Mouse (Mus musculus): Measurements from ENCODE around the gene Ccdc63. TPM values are rescaled to one million over a fixed set of nuclear protein-coding genes. Genes with fewer than 3 reads are reported as not detected.

Ccdc63 gene
- polyA plus RNA-seq, 1 experiment from 2014 or later: not detected

DNA sequence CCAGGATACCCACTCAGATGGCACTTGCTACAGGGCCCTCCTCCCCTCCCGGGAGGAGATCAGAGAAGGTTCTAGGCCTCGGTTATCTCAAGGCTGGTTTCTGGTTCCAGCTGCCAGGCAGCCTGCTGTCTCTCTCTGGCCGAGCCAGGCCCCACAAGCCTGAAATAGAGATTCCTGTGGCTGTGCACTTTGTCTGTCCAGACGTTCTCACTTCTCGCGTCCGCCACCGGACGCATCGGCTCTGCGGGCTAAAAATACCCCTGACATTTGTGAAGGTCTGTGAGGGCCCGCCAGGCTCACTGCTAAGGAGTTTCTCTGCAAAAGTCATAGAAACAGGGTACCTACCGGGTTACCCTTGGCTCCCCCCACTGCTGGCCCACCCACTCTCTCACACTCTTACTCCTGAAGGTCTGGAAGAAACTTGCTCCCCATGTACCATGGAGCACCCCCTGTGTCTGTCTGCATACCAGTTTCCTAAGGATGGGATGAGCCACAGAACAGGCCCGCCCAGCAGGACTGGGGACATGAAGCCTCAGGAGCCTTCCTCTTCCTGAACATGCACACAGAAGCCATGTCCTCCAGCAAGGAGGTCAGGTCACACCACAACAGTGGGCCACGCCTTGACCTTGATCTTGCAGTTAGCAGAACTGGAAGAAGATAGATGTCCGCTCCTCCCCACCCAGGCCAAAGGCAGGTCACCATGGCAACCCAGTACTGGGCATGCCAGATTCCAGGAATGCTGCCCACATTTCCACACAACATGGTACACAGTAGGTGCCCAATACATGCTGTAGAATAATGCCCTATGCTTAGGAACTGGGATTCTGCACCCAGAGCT lies 69.4 kb downstream of the Ccdc63 start:
- no peaks in the 10 kb centered on the region for H3K9me3 ChIP-seq
- no peaks in the 10 kb centered on the region for H3K36me3 ChIP-seq (replicated peaks)
- H3K27ac ChIP-seq (replicated peaks): no peak overlapping the region
- no peaks in the 10 kb centered on the region for H3K4me1 ChIP-seq
- 89% methylated on average over 16 of the region's 16 CpGs for WGBS
- DNase-seq (ENCODE audit: low spot score): no peak
- H3K27me3 ChIP-seq (replicated peaks; ENCODE audit: low read depth, poor library complexity, severe bottlenecking): peaks cover 6% of the 10 kb centered on the region; the same call in 1 of the 2 replicates
- H3K4me3 ChIP-seq: no peak overlapping the region

DNA sequence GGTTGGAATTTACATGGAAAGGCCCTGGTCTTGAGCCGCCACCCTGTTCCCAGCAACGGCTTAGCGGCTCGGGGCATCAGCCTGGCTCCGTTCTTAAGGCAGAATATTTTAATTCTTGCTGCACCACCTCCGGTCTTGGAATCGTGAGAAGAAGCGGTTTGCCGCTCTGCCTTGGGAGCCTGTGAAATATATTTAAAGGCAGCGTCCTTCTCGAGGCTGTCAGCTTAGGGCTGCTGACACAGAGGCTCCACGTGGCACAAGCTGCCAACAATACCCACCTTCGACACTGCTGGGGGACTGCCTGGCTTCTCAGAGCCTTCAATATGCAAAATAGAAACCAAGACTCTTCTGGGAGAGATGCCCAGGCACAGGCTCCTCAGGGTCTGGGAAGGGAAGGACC lies 72.1 kb downstream of the Ccdc63 start:
- Histone ChIP-seq H3K27ac (replicated peaks) (no peak overlapping the region), H3K27me3 (replicated peaks; ENCODE audit: low read depth, poor library complexity, severe bottlenecking) (peaks cover 9% of the 10 kb centered on the region; the same call in 1 of the 2 replicates), H3K9me3 (no peaks in the 10 kb centered on the region), H3K4me1 (no peaks in the 10 kb centered on the region; the same call in 1 of the 2 replicates), H3K36me3 (replicated peaks) (no peaks in the 10 kb centered on the region), H3K4me3 (no peak overlapping the region)
- 75% methylated on average over 13 of the region's 13 CpGs for WGBS
- no peak for DNase-seq (ENCODE audit: low spot score)

DNA sequence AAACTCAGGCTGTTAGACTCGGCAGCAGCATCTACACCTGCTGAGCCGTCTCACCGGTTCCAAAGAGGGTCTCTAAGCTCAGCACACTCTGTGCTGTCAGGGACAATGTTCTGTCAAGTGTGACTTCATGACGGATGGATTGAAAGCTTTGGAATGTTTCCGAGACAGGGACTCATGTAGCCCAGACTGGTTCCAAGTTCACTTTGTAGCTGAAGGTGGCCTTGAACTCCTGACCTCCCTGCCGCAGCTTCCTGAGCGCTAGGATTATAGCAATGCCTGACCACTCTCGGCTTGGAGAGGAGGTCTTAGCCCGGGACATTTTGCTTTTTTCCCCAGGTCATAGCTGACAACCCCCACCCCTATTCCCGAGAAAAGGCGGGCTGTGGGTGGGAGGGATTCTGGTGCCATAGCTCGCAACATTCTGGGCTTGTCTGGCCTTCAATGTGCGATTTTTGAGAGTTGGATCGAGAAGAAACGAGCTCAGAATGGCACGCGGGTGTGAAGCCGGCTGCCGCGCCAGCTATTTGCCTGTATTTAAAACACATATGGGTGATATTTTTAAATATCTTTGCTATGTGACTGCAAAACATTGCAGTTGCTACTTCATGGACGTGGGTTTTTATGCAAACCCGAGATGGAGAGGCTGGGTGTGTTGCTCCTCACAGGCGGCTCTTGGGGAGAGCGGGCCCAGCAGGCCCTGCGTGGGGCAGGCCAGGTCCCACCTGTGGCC lies 77.3 kb downstream of the Ccdc63 start:
- peaks cover 38% of the 10 kb centered on the region for H3K4me1 ChIP-seq
- WGBS: 78% methylated on average over 25 of the region's 25 CpGs
- no peaks in the 10 kb centered on the region for H3K36me3 ChIP-seq (replicated peaks)
- no peak for DNase-seq (ENCODE audit: low spot score)
- no peak overlapping the region for H3K4me3 ChIP-seq
- peaks cover 23% of the 10 kb centered on the region; the same call in 1 of the 2 replicates for H3K27me3 ChIP-seq (replicated peaks; ENCODE audit: low read depth, poor library complexity, severe bottlenecking)
- no peak overlapping the region for H3K27ac ChIP-seq (replicated peaks)
- no peaks in the 10 kb centered on the region for H3K9me3 ChIP-seq

DNA sequence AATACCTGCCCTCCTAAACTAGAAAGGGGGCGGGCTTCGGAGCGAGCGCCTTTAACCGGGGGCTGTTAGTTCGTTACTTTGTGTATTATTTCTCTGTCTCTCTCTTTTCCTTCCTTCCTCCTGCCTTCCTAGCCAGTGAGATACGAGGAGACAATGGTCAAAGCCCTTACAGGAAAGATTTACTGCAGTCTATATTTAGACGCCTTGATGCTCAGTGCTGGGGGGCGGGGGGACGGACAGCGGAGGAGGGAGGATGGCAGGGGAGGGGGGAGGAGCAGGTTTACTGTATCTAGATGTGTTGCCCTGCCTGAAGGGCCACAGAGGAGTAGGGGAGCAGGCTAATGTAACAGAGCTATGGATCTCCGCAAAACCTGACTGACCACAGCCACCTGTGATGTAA lies 78.1 kb downstream of the Ccdc63 start:
- H3K27ac ChIP-seq (replicated peaks): no peak overlapping the region
- H3K4me1 ChIP-seq: peaks cover 38% of the 10 kb centered on the region
- no peak for DNase-seq (ENCODE audit: low spot score)
- no peaks in the 10 kb centered on the region for H3K36me3 ChIP-seq (replicated peaks)
- no peak overlapping the region for H3K4me3 ChIP-seq
- peaks cover 19% of the 10 kb centered on the region; the same call in 1 of the 2 replicates for H3K27me3 ChIP-seq (replicated peaks; ENCODE audit: low read depth, poor library complexity, severe bottlenecking)
- 40% methylated on average over 12 of the region's 12 CpGs for WGBS
- H3K9me3 ChIP-seq: peaks cover 5% of the 10 kb centered on the region

DNA sequence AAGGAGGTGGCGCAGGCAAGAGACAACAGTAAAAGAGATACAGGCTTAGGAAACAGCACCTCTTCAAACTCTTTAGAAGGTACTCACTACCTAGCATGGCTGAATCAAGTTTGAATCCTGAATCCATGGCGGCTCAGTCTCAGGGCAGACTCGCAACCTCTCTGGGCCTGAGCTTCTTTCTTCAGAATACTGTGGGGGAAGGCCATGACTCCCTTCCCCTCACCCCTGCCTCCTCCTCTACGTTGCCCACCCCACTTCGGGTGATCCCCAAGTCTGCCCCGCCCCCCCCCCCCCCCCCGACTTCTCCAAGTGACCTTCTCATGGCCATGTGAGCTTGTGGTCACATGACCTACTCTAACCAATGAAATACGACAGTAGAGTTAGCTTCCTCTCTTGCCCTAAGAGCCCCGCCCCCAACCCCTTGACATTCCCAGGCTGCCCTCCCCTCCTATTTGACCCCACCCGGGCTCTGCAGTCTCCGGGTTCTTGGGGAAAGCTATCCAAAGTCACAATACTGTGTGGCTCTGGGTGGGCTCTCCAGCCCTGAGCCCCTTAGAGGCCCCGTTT lies 79.8 kb downstream of the Ccdc63 start:
- peak overlapping the region; percentile 67 for H3K27ac ChIP-seq (replicated peaks)
- peak overlapping the region; percentile 42 for H3K4me3 ChIP-seq
- H3K4me1 ChIP-seq: peaks cover 38% of the 10 kb centered on the region
- DNase-seq (ENCODE audit: low spot score): peak; percentile 74
- H3K9me3 ChIP-seq: peaks cover 9% of the 10 kb centered on the region
- peaks cover 16% of the 10 kb centered on the region; the same call in 1 of the 2 replicates for H3K27me3 ChIP-seq (replicated peaks; ENCODE audit: low read depth, poor library complexity, severe bottlenecking)
- 21% methylated on average over 12 of the region's 12 CpGs for WGBS
- H3K36me3 ChIP-seq (replicated peaks): no peaks in the 10 kb centered on the region

DNA sequence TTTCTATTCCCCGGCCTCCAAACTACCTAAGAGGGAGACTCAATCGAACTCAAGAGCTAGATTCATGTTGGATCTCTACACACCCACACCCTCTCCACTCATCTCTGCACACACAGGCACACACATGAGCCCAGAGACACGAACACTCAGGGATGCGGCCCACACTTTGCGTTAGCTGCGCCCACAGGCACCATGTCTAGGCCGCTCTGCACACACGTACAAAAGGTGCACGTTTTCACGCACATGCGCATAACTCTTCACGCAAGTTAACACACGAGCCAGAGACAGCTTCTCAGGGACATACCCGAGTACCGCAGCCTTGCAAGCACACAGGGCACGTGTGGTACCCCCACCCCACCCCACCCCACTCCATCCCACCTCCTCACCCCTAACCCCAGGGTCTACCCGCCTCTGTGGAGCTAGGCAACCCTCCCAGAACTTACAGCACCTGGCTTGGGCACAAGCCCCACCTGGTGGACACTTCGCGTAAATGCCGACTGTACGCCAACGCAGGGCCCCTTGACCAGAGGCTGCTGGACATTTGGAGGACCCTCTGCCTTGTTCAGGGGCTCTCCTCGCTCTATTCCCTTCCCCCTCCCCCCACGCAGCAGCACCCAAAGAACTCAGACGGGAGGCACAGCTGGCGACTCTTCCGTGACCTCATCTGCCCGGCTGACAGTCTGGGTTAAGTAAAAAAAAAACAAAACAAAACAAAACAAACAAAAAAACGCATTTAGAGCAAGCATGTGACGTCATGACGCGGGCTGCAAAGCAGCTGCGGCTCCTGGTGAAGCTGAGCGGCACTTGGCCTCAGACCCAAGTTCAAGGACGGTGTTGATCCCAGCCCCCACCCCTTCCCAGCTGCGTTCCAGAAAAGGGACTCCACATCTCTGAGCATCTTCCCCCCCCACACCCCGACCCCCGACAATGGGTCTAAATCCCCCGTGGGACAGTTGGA lies 81.3 kb downstream of the Ccdc63 start:
- Histone ChIP-seq H3K36me3 (replicated peaks) (no peaks in the 10 kb centered on the region), H3K27ac (replicated peaks) (peak overlapping the region; percentile 49), H3K4me1 (peaks cover 44% of the 10 kb centered on the region), H3K4me3 (peak overlapping the region; percentile 44), H3K9me3 (peaks cover 9% of the 10 kb centered on the region), H3K27me3 (replicated peaks; ENCODE audit: low read depth, poor library complexity, severe bottlenecking) (peaks cover 16% of the 10 kb centered on the region)
- 28% methylated on average over 39 of the region's 39 CpGs for WGBS
- peak; percentile 84 for DNase-seq (ENCODE audit: low spot score)

Other genes starting within 250 kb of the Ccdc63 start
- 4.9 and 5.1 TPM in 2 replicates for gene Cux2, start 90.7 kb downstream of the Ccdc63 start, polyA plus RNA-seq (2016; fragmentation: Nextera tagmentation; extraction: Ambion mirVana)
- 0.57 TPM in 1 of 2 replicates, not detected in the other for gene Myl2, start 39.9 kb downstream of the Ccdc63 start, polyA plus RNA-seq (2016; fragmentation: Nextera tagmentation; extraction: Ambion mirVana)
- gene Ppp1cc, start 17.5 kb upstream of the Ccdc63 start, polyA plus RNA-seq (2016; fragmentation: Nextera tagmentation; extraction: Ambion mirVana): 296 and 318 TPM in 2 replicates
- 14.6 and 15.8 TPM in 2 replicates for gene Hvcn1, start 66.0 kb upstream of the Ccdc63 start, polyA plus RNA-seq (2016; fragmentation: Nextera tagmentation; extraction: Ambion mirVana)
- 4.8 and 5.5 TPM in 2 replicates for gene Tctn1, start 123.6 kb upstream of the Ccdc63 start, polyA plus RNA-seq (2016; fragmentation: Nextera tagmentation; extraction: Ambion mirVana)
- gene Pptc7, start 143.5 kb upstream of the Ccdc63 start, polyA plus RNA-seq (2016; fragmentation: Nextera tagmentation; extraction: Ambion mirVana): 8.0 and 8.9 TPM in 2 replicates
- 11.4 and 12.6 TPM in 2 replicates for gene Rad9b, start 213.4 kb upstream of the Ccdc63 start, polyA plus RNA-seq (2016; fragmentation: Nextera tagmentation; extraction: Ambion mirVana)
- 194 and 197 TPM in 2 replicates for gene Vps29, start 213.5 kb upstream of the Ccdc63 start, polyA plus RNA-seq (2016; fragmentation: Nextera tagmentation; extraction: Ambion mirVana)
- 89.8 and 94.6 TPM in 2 replicates for gene Gpn3, start 231.1 kb upstream of the Ccdc63 start, polyA plus RNA-seq (2016; fragmentation: Nextera tagmentation; extraction: Ambion mirVana)
- 89.2 TPM in 2 replicates for gene Fam216a, start 231.5 kb upstream of the Ccdc63 start, polyA plus RNA-seq (2016; fragmentation: Nextera tagmentation; extraction: Ambion mirVana)